Mouse (Mus musculus) lung, postnatal 36 days (tissue): ENCODE measurements around the gene Msl1.

ENCODE experiments used
- DNase-seq: peaks from one replicate; pipeline ENCODE4 v3.0.0; 2022; ENCODE audit warnings: mixed read lengths

The Msl1 gene

DNA sequence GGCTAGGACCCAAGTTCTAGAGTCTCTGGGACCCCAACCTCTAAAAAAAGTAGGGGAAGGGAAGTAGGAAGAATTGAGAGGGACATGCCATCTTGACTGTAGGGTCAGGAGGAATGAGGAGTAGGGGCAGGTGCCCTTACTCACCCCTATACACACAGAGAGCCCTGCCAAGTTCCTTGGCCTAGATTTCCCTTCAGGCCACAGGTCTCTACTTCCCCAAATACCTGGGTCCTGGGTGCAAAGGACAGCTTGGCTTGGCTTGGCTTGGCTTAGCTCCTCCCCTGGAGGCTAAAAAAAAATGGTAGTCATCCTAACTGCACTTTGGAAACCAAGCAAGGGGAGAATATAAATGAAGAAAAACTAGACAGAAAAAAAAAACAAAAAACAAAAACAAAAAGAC is 30.6 kb upstream of the Msl1 start:
- no peak for DNase-seq

DNA sequence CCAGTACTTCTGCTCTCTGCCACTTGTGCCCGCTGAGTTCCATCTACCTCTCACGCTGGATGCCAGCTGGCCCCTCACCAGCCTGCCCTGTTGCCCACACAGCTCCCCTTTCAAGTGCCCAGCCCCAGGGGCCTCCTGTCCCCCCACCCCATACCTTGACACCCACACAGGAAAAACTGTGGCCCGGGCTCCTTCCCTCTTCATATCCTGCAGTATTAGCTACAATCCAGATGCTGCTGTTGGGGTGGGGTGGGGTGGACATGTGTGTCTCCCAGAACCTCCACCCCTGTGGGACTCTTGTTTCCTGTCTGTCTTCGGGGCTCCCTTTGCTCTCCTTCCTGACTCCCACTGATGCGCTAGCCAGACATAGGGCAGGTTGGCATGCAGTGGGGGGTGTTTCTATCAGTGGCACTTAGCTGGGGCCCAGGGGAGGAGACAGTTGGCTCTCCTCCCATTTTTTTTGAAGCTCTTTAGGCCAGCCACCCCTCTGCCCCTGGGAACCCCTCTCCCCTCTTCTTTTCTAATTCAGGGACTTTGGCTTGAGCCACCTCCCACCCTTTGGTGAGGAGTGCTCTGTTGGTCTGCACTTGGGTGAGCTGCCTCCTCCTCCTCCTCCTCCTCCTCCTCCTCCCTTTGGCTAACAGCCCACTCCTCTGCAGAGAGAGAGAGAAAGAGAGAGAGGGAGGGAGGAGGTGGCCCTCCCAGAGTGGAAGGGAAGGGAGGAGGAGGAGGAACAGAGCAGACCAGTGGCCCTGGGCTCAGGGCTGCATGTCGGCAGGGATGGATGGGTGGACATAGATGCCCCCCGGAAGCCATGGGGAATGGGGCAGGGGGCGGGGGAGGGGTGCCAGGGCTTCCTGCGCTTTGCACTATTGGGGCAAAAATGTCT is 29.7 kb upstream of the Msl1 start:
- DNase-seq = peak; percentile 25

GRCm38 (mm10) chr11:98766346-98766745 is 29.0 kb upstream of the Msl1 start:
- no peak for DNase-seq

DNA sequence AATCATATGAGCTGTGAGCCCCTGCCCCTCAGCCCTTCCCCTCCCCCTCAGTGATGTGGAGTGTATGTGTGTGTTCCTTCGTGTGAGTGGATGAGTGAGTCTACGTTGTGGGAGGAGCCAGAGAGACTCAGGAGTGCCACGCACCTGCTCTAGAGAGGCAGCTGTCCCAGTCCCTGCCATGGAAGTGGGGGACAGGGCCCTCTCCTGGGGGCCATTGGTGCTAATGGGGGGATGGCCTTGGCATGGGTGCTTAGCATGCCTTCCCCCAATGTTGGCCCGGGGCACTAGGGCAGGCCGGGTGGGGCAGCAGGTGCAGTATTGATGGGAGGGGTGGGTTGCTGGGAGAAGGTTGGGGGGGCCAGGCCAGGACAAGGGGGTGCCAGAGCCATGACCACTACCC is 28.5 kb upstream of the Msl1 start:
- peak; percentile 52 for DNase-seq

DNA sequence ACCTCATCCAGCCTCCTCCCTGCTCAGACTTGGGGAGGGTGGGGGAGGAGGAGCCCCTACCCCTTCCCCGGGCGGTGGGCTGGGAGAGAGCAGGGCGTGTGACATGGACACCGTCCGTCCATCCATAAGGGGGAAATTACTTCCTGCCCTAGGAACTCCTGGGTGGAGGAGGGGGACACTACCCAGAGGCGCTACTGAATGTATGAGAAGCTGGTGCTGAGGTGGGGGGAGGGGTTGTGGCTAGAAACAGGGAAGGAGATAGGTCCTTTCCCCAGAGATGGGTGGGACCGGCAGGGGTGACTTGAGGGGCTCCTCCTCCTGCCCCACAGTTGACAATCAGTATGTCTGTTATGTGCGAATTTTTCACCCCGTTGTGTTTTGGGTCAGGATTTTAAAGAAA is 28.0 kb upstream of the Msl1 start:
- peak; percentile 68 for DNase-seq

DNA sequence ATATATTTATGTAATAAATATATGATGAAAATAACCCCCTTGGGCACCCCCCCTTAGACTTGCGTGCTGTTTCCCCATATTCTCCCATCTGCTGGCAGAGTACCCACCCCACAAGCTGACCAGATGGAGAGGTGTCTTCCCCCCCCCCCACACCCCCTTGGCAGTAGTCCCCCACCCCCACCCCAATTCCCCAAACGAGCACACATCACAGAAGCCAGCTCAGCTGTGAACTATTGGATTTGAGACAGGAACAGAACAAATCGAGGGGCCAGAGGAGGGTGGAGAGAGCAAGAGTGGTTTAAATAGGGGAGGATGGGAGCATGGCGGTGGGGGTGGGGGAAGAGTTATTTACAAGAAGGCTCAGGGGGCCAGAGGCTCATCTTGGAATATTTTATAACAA is 27.6 kb upstream of the Msl1 start:
- no peak for DNase-seq

GRCm38 (mm10) chr11:98768127-98769006 is 26.9 kb upstream of the Msl1 start:
- peak; percentile 21 for DNase-seq

DNA sequence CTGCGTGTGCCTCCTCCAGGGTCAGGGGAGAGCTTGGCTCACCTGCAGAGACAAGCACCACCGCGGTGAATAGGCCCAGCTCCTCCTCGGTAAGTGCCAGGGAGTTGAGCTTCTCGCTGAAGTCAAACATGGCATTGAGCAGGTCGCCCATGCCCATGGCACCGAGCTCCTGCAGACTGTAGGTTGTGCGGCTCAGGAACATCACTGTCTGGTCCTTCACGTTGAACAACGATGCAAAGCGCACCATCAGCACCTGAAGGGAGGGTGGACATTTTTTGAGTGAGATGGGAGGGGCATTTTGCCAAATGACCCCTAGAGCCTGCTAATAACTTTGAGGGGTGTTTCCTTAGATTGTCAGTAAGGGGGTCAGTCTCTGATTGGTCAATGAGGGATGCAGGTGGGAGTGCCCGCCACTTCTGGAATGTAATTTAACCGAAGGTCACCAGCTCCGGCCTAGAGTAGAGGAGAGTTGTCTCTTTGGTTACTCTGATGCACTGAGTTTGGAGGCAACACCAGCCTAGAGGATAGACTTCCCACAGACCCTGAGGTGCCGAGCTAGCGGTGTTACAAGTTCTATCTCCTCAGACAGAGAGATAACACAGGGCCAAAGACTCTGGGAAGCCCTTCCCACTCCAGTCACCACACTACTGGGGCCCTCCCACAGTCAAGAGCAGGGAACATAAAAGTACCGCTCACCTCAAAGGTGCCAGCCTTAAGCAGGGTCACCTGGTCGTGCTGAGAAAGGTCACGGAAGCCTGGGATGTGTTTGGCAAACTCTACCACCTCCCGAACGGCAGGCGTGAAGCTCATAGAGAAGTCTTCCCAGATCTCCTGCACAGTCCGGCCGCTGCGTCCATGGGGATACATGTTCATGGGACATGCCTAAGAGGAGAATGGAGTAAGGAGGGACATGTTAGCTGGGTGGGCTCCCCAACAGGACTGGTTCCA is 26.0 kb upstream of the Msl1 start:
- DNase-seq = peak; percentile 15

- DNase-seq = peak; percentile 36
These were observed 25.0 kb upstream of the Msl1 start for GRCm38 (mm10) chr11:98770096-98770975.

GRCm38 (mm10) chr11:98771131-98771530 is 24.2 kb upstream of the Msl1 start:
- no peak for DNase-seq

- DNase-seq = peak; percentile 18
These were observed 23.3 kb upstream of the Msl1 start for GRCm38 (mm10) chr11:98771844-98772525.

DNA sequence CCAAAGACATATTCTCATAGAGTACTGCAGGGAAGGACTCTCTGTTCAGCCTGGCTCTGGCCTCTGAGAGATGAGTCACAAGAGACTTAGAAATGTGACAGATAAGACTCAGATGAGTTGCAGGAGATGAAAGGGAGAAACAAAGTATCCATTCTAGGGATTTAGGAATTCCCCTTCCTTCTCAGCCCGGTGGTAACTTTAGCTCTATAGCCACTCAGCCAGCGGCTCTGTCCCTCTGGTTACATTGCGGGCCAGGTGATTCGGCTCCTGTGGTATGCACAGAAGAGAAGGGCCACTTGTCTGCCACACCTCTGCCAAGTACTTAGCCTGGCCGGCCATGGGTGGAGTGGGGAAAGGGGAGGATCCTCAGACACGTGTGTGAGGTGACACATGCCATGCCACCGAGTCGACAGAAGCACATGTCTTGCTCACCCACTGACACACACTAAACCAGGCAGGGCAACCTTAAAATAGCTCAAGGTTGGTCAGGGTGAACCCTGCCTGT is 22.6 kb upstream of the Msl1 start:
- DNase-seq = peak; percentile 94

GRCm38 (mm10) chr11:98773635-98774295 is 21.6 kb upstream of the Msl1 start:
- peak; percentile 100 for DNase-seq

DNA sequence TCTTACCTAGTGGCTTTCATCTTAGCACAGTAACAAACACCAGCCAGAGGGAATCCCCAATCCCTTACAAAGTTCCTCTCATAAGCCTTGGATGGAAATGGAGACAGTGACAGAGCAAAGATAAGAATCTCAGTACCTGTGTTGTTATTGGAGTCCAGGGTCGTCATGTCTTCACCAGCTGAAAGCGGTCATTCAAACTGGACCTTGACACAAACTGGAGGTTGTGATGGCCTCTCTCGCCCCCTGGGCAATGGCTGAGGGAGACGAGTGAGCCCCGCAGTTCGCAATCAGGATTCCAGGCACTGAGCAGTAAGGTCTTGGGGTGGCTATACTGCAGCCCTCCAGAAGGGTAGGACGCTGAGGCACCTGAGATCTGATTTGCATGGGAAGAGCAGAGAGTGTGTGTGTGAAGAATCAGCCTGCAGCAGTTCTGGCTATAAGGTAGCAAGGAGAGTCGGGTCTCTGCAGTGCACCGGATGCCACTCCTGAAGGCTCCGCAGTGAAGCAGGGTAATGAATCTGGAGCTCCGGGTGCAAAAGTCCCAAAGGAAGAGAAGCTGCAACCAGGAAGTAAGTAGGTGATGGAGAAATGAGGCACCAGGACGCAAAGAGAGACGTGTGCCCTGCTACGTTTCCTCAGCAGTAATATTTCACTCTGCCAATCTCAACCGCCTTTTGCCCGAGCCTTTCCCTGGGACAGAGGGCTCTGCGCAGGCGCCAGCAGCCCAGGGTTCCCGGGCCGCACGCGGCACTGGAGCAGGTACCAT is 20.6 kb upstream of the Msl1 start, which contains the start of gene Nr1d1:
Gene Nr1d1, minus strand, starts transcription at position 752 of the 766 bp plus-strand sequence.
- no peak for DNase-seq

- peak; percentile 100 for DNase-seq
These were observed 19.8 kb upstream of the Msl1 start for GRCm38 (mm10) chr11:98775348-98776051.

GRCm38 (mm10) chr11:98776052-98776764 is 19.1 kb upstream of the Msl1 start:
- no peak for DNase-seq

DNA sequence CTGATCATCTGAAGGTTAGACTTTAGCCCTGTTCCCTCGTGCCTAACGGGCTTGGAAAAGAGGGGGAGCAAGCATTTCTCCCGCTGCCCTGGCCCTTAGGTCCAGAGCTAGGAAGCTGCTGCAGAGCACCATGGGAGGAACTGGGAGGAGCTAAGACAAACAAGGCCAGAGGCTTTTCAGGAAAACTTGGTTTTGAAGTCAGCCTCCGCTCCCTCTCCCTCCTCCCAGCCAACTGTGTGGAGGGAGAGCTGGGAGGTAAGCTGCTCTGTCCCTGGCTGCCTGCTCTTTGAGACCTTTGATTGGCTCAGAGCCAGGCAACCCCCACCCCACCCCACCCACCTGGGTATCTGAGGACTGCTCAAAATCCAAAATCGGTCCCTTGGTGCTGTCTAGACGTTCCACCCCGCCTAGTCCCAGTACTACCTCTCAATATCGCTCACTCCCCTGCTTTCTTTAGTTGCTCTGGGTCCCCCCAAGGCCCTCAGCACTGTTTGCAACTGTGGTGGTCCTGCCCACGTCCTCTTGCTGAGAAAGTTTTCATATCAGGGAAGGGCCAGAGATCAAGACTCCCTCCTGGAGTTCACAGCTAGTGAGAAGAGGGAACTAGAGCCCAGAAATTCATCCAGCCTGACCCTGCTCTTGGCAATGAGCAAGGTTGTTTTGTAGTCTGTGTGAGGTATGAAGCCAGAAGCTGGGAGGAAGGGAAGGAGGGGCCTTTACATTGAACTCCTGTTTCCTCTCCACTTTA is 18.3 kb upstream of the Msl1 start:
- DNase-seq = peak; percentile 83
